Mouse (Mus musculus): ENCODE data around the gene Scamp3. TPM values are rescaled to one million over a fixed set of nuclear protein-coding genes. Genes with fewer than 3 reads are reported as not detected.

Gene Scamp3
- total and polyA plus RNA-seq, 3 experiments, result 4.5 to 72.7 (median 12.5) TPM

- no peak overlapping the region for H3K27ac ChIP-seq (ENCODE audit: insufficient read depth, low read depth)
- in situ Hi-C loops (cut with MboI; ENCODE audit: low pct_ligation_motif_present, low pct_unique_long_range_greater_than_20kb, low sequenced_read_pairs), result no loop called here
- no peaks in the 10 kb centered on the region; a peak in 1 of 4 replicates for H3K4me1 ChIP-seq (ENCODE audit: control insufficient read depth in 1 of 2, insufficient read depth in 2 of 2)
- no peak for DNase-seq (ENCODE audit: extremely low read depth)
- no peaks in the 10 kb centered on the region for H3K9me3 ChIP-seq (replicated peaks; ENCODE audit: low read length)
- no peak overlapping the region for H3K4me2 ChIP-seq (ENCODE audit: insufficient read depth, low read depth, poor library complexity, severe bottlenecking)
- peaks cover 0 to 31% of the 10 kb centered on the region in 2 experiments for H3K36me3 ChIP-seq (replicated peaks in 1 of 2; ENCODE audit: control insufficient read depth in 1 of 2, insufficient read depth in 1 of 2, low read length in 1 of 2)
- no peak for TF ChIP-seq E2F4 (IDR thresholded peaks at IDR 0.05; ENCODE audit: insufficient replicate concordance, low read depth, low read length)
- TF ChIP-seq SMC3 (IDR thresholded peaks at IDR 0.05; ENCODE audit: low read depth, low read length), result no peak
- no peak for TF ChIP-seq RAD21 (IDR thresholded peaks at IDR 0.05; ENCODE audit: low read depth, low read length)
- no peak for TF ChIP-seq NRF1 (IDR thresholded peaks at IDR 0.05; ENCODE audit: low read depth, low read length)
- TF ChIP-seq CTCF (conservative IDR thresholded peaks at IDR 0.05 in 1 of 2, IDR thresholded peaks at IDR 0.05 in 1 of 2; ENCODE audit: low read depth in 2 of 2, low read length in 2 of 2), result no peak
- no peak for TF ChIP-seq JUND (conservative IDR thresholded peaks at IDR 0.05; ENCODE audit: low read depth, low read length)
- no peak for TF ChIP-seq MEF2A (IDR thresholded peaks at IDR 0.05; ENCODE audit: borderline replicate concordance, low read depth, low read length)
- no peak for TF ChIP-seq MXI1 (IDR thresholded peaks at IDR 0.05; ENCODE audit: low read depth, low read length)
- TF ChIP-seq POLR2AphosphoS2 (IDR thresholded peaks at IDR 0.05; ENCODE audit: low read depth, low read length), result no peak
- TF ChIP-seq SIN3A (IDR thresholded peaks at IDR 0.05; ENCODE audit: low read length), result no peak
- no peak for TF ChIP-seq ZMIZ1 (IDR thresholded peaks at IDR 0.05; ENCODE audit: low read depth, low read length)
- no peak for TF ChIP-seq TBP (conservative IDR thresholded peaks at IDR 0.05; ENCODE audit: low read depth, low read length)
- TF ChIP-seq USF1 (IDR thresholded peaks at IDR 0.05; ENCODE audit: low read depth, low read length), result no peak
- H3K27me3 ChIP-seq (replicated peaks), result no peaks in the 10 kb centered on the region
- no peaks in the 10 kb centered on the region for H3K79me2 ChIP-seq (replicated peaks; ENCODE audit: control insufficient read depth, extremely low read depth, insufficient read depth, poor library complexity, severe bottlenecking)
- dilution Hi-C loops (cut with MboI; ENCODE audit: extremely low pct_ligation_motif_present, extremely low pct_unique_long_range_greater_than_20kb, low sequenced_read_pairs), result no loop called here
- H3K9ac ChIP-seq (ENCODE audit: insufficient read depth, low read depth), result no peak overlapping the region
- no peak overlapping the region for H3K4me3 ChIP-seq (replicated peaks in 1 of 3; ENCODE audit: low read depth in 2 of 3, low read length in 2 of 3, poor library complexity in 1 of 3)
Measured at GRCm38 (mm10) chr3:89221167-89221566, 43.9 kb downstream of the Scamp3 start.

- H3K27ac ChIP-seq (ENCODE audit: insufficient read depth, low read depth), result no peak overlapping the region
- peaks cover 0 to 26% of the 10 kb centered on the region in 2 experiments for H3K36me3 ChIP-seq (replicated peaks in 1 of 2; ENCODE audit: control insufficient read depth in 1 of 2, insufficient read depth in 1 of 2, low read length in 1 of 2)
- no peak for DNase-seq (ENCODE audit: extremely low read depth)
- dilution Hi-C loops (cut with MboI; ENCODE audit: extremely low pct_ligation_motif_present, extremely low pct_unique_long_range_greater_than_20kb, low sequenced_read_pairs) (no loop called here), in situ Hi-C loops (cut with MboI; ENCODE audit: low pct_ligation_motif_present, low pct_unique_long_range_greater_than_20kb, low sequenced_read_pairs) (no loop called here)
- no peaks in the 10 kb centered on the region for H3K27me3 ChIP-seq (replicated peaks)
- no peak overlapping the region for H3K4me2 ChIP-seq (ENCODE audit: insufficient read depth, low read depth, poor library complexity, severe bottlenecking)
- H3K4me3 ChIP-seq (replicated peaks in 1 of 3; ENCODE audit: low read depth in 2 of 3, low read length in 2 of 3, poor library complexity in 1 of 3), result no peak overlapping the region
- no peaks in the 10 kb centered on the region for H3K9me3 ChIP-seq (replicated peaks; ENCODE audit: low read length)
- no peaks in the 10 kb centered on the region for H3K79me2 ChIP-seq (replicated peaks; ENCODE audit: control insufficient read depth, extremely low read depth, insufficient read depth, poor library complexity, severe bottlenecking)
- no peak for TF ChIP-seq RAD21 (IDR thresholded peaks at IDR 0.05; ENCODE audit: low read depth, low read length)
- peaks cover 0 to 11% of the 10 kb centered on the region in 2 experiments; a peak in 2 of 4 replicates for H3K4me1 ChIP-seq (ENCODE audit: control insufficient read depth in 1 of 2, insufficient read depth in 2 of 2)
- no peak overlapping the region for H3K9ac ChIP-seq (ENCODE audit: insufficient read depth, low read depth)
Measured at GRCm38 (mm10) chr3:89224796-89225195, 47.5 kb downstream of the Scamp3 start.

- Histone ChIP-seq H3K27me3 (replicated peaks) (no peaks in the 10 kb centered on the region), H3K4me1 (ENCODE audit: control insufficient read depth in 1 of 2, insufficient read depth in 2 of 2) (peaks cover 0 to 12% of the 10 kb centered on the region in 2 experiments; a peak in 2 of 4 replicates), H3K79me2 (replicated peaks; ENCODE audit: control insufficient read depth, extremely low read depth, insufficient read depth, poor library complexity, severe bottlenecking) (no peaks in the 10 kb centered on the region), H3K36me3 (replicated peaks in 1 of 2; ENCODE audit: control insufficient read depth in 1 of 2, insufficient read depth in 1 of 2, low read length in 1 of 2) (peaks cover 0 to 24% of the 10 kb centered on the region in 2 experiments), H3K4me2 (ENCODE audit: insufficient read depth, low read depth, poor library complexity, severe bottlenecking) (no peak overlapping the region), H3K4me3 (replicated peaks in 1 of 3; ENCODE audit: low read depth in 2 of 3, low read length in 2 of 3, poor library complexity in 1 of 3) (no peak overlapping the region), H3K9me3 (replicated peaks; ENCODE audit: low read length) (no peaks in the 10 kb centered on the region), H3K9ac (ENCODE audit: insufficient read depth, low read depth) (no peak overlapping the region), H3K27ac (ENCODE audit: insufficient read depth, low read depth) (no peak overlapping the region)
- TF ChIP-seq JUN (IDR thresholded peaks at IDR 0.05; ENCODE audit: insufficient read depth, low read depth, low read length), result no peak
- no peak for TF ChIP-seq MXI1 (IDR thresholded peaks at IDR 0.05; ENCODE audit: low read depth, low read length)
- no peak for TF ChIP-seq POLR2AphosphoS2 (IDR thresholded peaks at IDR 0.05; ENCODE audit: low read depth, low read length)
- TF ChIP-seq MAX (IDR thresholded peaks at IDR 0.05; ENCODE audit: low read length), result no peak
- TF ChIP-seq HCFC1 (IDR thresholded peaks at IDR 0.05; ENCODE audit: low read depth, low read length), result no peak
- no peak for DNase-seq (ENCODE audit: extremely low read depth)
- in situ Hi-C loops (cut with MboI; ENCODE audit: low pct_ligation_motif_present, low pct_unique_long_range_greater_than_20kb, low sequenced_read_pairs) (no loop called here), dilution Hi-C loops (cut with MboI; ENCODE audit: extremely low pct_ligation_motif_present, extremely low pct_unique_long_range_greater_than_20kb, low sequenced_read_pairs) (no loop called here)
Measured at GRCm38 (mm10) chr3:89225321-89225815, 48.1 kb downstream of the Scamp3 start.
